Mouse (Mus musculus) naive thymus-derived CD4-positive, alpha-beta T cell, adult 2 months (primary cell): Measurements from ENCODE around the gene Phip.
A peak's percentile ranks its signal among the peaks of the same experiment; 100 is the strongest.

ENCODE experiments used
- DNase-seq: peaks from one replicate; pipeline ENCODE4 v3.0.0-alpha.2; 2011; ENCODE audit warnings: low read depth

The Phip gene

DNA sequence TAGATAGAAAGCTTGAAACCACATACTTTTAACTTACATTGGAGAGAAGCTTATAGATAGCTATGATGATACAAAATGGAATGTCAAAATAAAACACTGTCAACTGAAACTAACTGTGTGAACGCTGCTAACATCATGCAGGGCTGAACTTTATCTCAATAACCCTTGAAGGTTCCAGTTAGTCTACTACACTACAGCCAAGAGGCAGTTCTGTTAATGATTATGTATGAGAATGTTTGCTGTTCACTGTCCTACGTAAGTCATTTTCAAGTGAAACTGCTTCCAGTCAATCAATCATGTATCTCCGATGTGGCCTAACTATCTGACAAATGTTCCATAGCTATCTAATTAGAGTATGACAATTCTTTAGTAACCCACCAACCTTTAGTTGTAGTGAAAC, 107.6 kb downstream of the Phip start:
- no peak for DNase-seq

DNA sequence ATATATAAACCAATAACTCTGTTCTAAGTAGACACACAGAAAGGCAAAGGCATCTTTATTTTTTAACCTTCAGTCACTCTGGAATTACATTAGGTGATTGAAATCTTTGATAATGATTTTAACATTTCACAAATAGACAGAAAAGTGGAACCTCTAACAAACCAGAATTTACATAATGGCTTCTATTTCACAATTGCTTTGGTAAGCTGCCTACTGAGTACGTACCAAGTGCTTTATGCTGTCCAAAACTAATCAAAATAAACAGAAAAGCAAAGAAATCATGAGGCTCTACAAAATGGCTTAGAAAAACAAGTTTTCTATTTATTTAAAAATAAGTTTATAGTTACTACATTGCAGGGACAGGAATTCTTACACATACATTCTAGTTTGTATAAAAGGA, 109.2 kb downstream of the Phip start:
- DNase-seq: no peak

DNA sequence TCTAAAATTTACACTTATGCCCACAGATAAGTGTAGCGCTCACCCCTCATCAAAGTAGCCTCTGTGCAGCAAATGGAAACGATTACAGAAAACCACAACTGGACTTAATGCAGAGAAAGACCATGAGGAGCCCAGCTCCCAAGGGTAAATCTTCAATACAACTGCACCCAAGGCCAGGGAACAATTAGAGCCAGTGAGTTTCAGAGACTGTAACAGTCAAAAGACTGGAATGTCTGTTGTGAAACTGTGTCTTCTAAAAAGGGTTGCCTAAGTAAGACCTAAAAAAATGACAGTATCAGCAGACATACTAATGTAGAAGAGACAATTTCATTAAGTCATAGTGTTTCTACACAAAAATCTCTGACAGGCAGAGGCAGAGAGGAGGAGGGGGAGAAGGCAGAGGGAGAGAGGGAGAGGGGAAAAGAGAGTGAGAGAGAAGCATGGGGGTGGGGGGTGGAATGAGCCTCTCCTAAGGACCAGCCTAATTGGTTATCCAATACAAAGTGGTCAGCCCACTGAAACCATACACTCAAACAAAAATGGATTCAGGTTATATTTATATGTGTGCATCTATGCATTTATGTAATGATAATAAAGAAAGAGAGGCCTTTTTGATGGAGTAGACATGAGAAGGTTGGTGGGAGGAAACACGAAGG, 113.4 kb downstream of the Phip start:
- no peak for DNase-seq

DNA sequence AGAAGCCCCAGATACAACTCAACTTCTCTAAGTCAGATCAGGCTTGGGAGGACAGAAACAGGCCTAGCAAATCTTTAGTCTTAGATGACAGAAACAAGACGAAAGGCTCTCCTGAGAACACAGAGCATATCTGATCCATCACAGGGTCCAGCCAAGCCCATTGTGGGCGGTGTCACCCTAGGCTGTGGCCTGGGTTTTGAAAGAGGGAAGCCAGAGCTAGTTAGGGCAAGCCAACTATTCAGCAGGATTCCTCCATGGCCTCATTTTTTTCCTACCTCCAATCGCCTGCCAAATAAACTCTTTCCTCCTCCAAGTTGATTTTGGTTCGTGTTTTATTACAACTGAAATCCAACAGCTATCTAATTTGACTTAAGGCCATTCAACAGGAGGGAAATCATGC, 114.0 kb downstream of the Phip start:
- DNase-seq: no peak

DNA sequence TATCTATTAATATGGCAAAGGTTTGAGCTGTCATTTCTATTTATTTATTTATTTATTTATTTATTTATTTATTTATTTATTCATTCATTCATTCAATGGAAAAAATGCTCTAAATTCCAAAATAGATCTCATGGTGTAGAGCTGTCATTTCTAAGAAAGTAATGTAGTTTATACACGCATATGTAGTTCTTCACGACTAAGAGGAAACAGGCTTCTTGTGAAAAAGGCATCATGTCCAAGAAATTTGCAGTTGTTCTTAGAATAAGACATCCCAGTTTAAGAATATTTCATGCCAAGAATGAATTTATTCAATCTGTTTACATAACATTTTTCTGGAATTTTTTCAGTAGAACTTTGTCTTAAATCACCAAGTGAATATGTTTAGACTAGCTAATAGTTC, 114.5 kb downstream of the Phip start:
- no peak for DNase-seq

DNA sequence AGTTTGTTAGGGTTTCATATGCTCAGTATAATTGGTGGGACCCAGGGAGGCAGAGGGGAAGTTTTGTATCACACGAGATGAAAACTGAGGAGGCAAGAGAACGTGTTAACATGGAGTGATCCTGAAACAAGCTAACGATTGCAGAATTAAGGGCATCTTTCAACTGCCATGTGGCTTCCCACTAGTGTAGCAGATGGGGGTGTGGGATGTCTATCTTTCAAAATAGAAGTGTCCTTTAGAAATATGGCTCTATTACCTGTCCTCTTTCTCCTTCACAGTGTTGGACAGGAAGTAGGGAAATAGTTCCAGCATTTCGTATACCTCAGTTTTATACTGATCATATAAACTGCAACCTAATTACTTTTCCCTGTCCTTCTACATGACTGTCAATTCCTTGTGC, 119.1 kb downstream of the Phip start:
- DNase-seq: no peak

DNA sequence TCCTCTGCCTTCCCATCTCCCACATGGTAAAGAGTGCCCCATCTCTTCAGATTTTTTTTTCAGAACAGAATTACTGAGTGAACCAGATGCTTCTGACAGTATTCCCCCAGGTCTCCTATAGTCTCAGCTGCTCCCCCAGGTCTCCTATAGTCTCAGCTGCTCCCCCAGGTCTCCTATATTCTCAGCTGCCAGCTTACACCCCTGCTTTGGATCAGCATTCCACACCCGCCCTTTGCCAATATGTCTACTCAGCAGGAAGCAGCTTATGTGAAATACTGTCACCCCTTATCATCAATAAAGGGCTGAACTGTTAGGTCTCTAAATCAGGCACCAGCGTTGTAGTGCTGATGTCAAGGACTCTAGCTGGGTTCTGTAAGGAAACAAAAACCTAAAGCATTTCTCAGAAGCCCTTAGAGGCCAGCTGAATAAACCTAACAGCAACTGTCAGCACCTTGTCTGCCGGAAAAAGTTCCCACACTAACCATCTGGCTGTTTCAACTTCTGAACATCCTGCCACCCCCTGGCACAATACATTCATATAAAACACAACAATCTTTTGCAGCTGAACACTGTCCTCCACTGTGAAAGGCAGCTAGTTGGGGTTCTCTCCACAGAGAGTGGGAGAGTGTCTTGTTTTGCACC, 120.2 kb downstream of the Phip start:
- DNase-seq: no peak

DNA sequence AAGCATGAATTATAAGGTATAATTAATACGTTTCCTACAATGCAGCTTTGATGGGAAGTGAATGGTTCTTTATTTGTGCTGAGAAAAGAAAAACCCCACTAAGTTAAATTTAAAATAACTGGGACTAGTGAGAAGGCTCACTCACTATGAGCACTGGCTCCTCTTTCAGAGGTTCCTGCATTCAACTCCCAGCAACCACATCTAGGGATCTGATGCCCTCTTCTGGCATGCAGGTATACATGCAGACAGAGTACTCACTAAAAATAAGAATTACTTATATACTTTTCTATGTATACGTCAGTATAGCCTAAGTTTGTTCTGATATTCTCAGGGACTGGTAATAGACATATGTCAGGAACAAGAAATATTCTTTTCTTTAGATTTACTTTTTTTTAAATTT, 121.3 kb downstream of the Phip start:
- DNase-seq: peak; percentile 11

DNA sequence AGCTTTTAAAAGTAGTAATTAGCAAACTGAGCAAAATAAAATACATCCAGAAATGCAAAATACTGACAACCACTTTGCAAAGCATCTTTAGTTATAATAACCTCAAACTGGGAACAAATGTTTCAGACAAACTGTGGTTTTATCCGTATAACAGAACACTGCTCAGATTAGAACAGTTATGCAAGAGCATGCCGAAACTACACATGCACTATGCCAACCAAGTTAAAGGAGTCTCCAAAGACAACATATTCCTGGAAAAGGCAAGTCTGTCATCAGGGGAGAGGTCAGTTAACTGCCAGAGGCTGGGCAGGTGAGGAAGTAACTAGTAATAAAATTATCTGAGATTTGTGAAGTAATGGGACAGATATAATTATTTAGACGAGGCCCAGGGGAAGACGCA, 132.6 kb downstream of the Phip start:
- no peak for DNase-seq

DNA sequence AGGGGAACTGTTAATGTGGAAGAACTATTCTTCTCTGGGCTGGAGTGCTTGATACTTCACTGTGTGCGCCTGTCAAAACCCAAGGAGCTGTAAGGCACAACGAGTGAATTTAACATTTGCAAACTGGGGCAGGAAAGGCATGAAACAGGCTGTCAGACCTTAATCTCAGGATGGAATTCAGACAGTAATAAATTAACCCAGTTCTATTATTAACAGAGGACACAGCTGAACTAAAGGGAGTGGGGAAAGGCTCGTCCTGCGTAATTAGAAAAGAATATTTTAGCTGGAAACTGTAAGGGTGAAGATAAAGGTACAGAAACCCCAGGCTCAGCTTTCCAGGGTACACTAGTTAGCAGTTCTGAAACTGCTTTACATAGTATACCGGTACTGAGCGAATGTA, 139.4 kb downstream of the Phip start:
- DNase-seq: no peak

DNA sequence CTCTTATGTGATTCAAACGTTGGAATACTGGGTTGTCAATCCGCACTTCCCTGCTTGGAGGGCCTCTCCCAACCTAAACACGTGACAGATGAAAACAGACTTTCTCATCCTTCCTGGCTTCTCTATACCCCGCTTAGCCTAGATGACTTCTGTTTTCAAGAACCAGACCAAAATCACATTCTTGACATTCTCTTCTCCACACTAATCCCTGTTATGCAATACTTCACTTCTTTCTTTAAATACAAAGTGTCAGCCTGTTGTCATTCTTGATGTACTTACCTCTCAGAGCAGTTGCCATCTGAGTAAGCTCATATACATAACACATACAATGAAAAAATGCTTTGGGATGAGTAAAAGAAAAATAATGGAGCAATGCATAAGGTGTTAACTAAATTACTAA, 143.4 kb downstream of the Phip start:
- no peak for DNase-seq

DNA sequence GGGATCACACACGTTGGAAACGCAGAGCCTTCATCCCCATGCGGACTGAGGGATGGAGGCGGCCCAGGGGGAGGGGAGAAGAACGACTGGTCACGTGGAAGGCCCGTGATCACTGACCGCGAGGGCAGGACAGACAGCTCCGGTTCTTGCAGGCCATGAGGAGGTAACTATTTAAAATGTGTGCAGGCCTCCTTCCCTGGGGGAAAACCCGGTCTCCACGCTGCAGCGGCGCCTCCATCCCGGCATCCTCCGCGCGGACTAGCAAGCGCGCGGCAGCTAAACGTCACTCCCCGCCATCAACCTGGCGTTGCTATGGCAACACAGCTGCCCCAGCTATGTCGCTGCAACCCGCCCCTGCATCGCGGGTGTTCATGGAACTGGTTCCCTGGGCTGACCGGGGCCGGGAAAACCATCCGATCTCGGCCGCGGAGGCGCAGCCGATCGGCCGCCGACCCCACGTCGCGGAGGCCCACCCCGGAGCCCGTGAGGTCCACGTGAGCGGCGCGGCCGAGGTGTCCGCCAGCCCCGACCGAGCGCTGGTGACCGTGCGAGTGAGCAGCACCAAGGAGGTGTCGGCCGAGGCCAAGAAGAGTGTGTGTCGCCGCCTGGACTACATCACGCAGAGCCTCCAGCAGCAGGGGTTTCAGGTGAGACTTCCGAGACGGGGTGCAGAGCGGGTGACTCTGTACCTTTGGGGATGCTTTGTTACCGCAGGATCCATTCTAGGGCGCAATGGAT, 145.5 kb downstream of the Phip start:
- peak; percentile 91 for DNase-seq

DNA sequence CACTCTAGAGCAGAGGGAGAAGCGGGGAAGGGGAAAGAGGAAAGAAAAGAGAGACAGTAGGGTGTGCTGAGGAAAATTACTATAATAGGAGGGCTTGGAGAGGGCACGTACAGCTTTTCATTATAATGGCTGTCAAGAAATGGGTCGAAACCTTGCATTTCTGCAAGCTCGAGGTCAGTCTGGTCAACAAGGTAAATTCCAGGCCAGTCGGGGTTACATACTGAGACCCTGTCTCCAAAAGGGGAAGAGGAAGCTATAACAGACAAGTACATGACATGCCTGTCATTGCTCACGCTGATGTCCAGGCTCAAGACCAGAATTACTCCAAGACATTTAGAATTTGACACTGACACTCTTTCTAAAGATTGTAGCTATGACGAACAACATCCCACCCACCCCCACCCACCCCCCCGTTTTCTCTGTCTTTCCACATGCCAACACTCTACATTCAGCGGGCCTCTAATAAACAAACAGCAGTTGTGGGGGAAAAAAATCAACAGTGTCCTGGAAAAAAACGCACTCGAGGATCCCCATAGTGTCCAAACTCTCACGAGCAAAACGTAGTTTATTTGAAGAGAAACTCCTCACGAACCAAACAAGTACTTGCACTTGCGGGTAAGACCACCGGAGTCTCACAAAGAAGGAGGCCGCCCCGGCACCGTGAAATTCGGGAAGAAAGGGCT, 146.2 kb downstream of the Phip start, which contains the start of gene Irak1bp1:
Gene Irak1bp1 (plus strand): TSS at position 534 of the 683 bp plus-strand sequence.
- peak; percentile 24 for DNase-seq

DNA sequence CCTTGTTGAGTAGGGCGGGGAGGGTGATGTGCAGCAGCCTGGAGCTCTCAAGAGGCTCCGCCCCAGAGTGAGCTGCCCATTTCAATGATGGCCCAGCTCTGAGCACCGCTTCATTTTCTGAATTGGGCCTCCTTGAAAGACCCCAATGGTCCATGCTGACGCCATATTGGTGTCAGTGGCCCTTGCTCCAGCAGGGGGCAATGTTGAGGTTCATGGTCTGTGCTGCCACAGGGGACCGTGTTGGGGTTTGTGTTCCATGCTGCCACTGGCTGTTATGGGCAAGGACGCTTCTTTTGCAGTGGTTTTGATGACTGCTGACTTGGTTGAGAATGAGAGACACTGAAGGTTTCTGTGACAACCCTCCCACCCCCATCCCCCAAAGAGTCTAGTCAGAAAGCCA, 148.9 kb downstream of the Phip start:
- DNase-seq: no peak
